Mouse (Mus musculus) adrenal gland, postnatal 10 days (tissue): ENCODE measurements around the gene RPS10-NUDT3. TPM values are rescaled to one million over a fixed set of nuclear protein-coding genes. Genes with fewer than 3 reads are reported as not detected.
A peak's percentile ranks its signal among the peaks of the same experiment; 100 is the strongest.

Source experiments
- DNase-seq: peaks from one replicate; pipeline ENCODE4 v3.0.0; 2021; ENCODE audit warnings: mixed read lengths
- total RNA-seq, 2 experiments: library from RNA; stranded (reverse); gene quantifications; 2 replicates each; pipeline ENCODE4 v1.2.3; 2021

RPS10-NUDT3 gene
- total RNA-seq, 2 experiments from 2014 or later: 1.2 TPM; not detected in 1

GRCm38 (mm10) chr17:27552215-27553201 is 82.5 kb downstream of the RPS10-NUDT3 start:
- no peak for DNase-seq

DNA sequence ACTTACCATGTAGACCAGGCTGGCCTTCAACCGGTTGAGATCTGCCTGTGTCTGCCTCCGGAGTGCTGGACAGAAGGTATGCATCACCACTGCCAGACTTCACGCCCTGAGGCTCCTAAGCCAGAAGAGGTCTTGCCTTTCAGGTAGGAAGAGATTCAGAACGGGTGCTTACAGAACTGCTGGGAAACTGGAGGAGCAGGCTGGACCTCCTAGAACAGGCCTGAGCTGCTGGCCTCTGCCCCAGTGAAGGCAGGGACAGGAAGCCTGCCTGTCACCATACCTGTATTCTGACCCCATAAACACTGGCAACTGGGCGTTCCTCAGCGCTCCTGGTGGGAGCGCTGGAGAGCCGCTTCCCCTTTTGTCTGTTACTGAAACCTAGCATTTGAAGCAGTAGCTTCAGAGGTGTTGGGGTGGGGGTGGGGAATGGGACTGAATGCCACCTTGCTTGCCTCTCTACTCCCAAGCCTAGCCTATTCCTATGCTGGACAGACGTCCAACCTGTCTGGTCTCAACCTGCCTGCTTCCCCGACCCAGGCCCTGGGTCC is 83.6 kb downstream of the RPS10-NUDT3 start:
- DNase-seq: no peak

- peak; percentile 51 for DNase-seq
These were observed 85.8 kb downstream of the RPS10-NUDT3 start for GRCm38 (mm10) chr17:27549234-27549633.

DNA sequence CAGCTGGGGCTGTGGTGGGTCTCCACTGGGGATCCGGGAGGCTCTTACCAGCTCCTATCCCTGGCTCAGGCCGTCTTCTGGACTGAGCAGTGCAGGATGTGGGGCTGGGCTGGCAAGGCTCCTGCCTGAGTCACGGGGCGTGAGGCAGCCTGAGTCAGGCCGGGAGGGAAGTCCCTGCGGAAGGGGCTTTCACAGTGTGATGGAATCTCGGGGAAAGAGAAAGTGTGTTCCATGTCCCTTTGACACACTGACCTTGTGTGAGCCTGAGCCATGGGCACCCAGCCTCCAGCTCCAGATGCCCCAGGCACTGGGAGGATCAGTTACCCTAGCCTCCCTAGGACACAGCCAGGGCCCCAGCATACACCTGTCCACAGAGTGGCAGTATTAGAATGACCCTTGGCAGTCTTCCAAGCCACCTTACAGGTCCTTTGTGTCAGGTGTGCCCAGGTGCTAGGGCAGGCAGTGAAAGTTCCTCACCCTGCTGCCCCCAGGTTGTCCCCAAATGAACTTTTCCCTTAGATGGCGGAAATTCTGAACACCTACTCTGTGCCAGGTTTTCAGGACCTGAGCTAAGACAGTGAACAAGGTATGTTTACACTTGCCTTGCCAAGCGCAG is 87.7 kb downstream of the RPS10-NUDT3 start:
- peak; percentile 84 for DNase-seq

DNA sequence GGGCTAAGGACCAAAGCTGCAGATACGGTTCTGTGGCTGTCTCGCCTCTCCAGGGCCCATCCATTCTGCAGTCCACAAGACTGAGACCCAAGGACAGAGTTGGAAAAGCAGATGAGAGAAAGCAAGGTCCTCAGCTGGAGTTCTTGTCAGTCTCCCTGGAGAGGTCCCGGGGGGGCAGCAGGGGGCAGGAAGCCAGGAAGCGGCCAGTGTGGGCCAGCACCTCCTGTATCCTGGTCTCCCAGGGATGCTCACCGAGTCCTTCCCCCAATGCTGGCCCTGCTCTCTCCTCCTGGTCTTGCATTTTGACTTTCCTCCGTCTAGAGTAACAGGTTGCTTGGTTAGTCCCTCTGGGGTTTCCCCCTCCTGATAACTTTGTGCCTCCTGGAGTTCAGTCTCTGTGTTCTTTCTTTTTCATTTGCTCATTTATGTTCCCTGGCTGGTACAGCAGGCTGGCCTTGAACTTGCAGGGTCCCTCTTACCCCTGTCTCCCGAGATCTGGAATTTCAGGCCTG is 88.4 kb downstream of the RPS10-NUDT3 start:
- DNase-seq: no peak

- no peak for DNase-seq
These were observed 89.0 kb downstream of the RPS10-NUDT3 start for GRCm38 (mm10) chr17:27545991-27546390.

DNA sequence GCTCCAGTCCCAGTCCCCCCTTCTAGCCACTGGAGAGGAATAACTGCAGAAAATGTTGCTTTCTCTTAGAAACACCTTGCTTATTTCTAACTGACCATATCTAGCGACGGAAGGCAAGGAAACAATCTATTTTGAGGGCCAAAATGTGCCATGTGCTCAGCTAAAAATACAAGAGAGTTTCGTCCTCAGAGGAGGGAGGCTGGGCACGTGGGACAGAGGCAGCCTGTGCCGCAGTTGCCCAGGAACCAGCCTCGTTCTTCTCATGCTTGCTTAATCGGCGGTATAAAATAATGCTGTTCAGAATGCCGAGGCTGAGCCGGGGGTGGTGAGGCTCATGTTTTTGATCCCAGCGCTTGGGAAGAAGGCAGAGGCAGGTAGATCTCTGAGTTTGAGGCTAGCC is 90.5 kb downstream of the RPS10-NUDT3 start:
- DNase-seq: no peak

DNA sequence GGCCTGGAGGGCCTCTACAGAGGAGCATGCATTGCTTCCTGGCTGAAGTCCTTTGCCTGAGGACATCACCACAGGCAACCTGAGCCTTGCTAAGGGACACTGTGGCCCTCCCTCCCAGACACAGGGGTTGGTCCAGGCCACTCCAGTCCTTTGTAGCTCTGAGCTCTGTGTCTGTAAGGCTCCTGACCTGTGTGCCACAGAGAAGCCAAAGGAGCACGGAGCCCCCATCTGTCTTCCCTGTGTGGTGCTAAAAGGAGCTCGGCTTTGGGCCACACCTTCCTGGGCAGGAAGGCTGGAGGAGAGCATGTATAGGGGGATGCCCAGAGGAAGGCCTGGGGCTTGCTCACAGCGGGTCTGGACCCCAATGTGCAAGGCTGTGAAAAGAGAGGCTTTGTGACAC is 93.0 kb downstream of the RPS10-NUDT3 start:
- DNase-seq: no peak

GRCm38 (mm10) chr17:27541261-27541660 is 93.8 kb downstream of the RPS10-NUDT3 start:
- no peak for DNase-seq

DNA sequence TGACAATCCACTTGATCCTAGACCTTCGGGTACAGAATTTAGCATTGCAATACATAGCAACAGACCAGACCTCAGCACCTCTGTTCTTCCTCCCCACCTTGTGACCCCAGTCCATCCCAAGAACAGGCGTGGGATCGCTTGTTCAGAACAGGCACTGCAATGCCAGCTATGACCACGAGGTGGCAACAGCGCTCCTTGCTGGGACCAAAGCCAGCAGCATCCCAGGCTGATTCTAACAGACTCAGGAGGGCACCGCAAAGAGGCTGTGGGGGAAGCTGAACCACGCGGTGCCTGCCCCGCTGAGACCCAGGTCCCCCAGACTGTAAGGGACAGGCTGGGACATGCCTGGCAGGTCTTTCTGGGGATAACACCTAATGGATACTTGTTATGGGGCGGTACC is 100.3 kb downstream of the RPS10-NUDT3 start:
- DNase-seq: peak; percentile 94

GRCm38 (mm10) chr17:27533354-27533753 is 101.7 kb downstream of the RPS10-NUDT3 start:
- no peak for DNase-seq

GRCm38 (mm10) chr17:27532095-27532494 is 102.9 kb downstream of the RPS10-NUDT3 start:
- DNase-seq: no peak

Other genes with a start within 250 kb of the RPS10-NUDT3 start
- 1 to 10 TPM; 1.9 to 3.5 TPM for gene Grm4, start 113.8 kb downstream of the RPS10-NUDT3 start, total RNA-seq
- gene Hmga1, start 78.7 kb downstream of the RPS10-NUDT3 start, total RNA-seq: 10 to 100 TPM; 27.0 to 29.5 TPM
- 10 to 100 TPM; 10.8 to 15.5 TPM for gene AI413582, start 69.5 kb downstream of the RPS10-NUDT3 start, total RNA-seq
- gene Nudt3, start 11.7 kb downstream of the RPS10-NUDT3 start, total RNA-seq: 100 to 1,000 TPM; 166 to 171 TPM
- 1,000 to 10,000 TPM in 1 of 2 experiments, 100 to 1,000 TPM in 1; 973 to 1,027 TPM for gene Rps10, start 1.4 kb upstream of the RPS10-NUDT3 start, total RNA-seq
- gene Pacsin1, start 20.3 kb upstream of the RPS10-NUDT3 start, total RNA-seq: 1 to 10 TPM; 3.2 to 4.6 TPM
- not detected for gene Spdef, start 93.7 kb upstream of the RPS10-NUDT3 start, total RNA-seq
- gene D17Wsu92e, start 185.4 kb upstream of the RPS10-NUDT3 start, total RNA-seq: 100 to 1,000 TPM; 132 to 137 TPM
- gene Snrpc, start 202.9 kb upstream of the RPS10-NUDT3 start, total RNA-seq: 100 to 1,000 TPM in 1 of 2 experiments, 10 to 100 TPM in 1; 94.8 to 102 TPM
- 10 to 100 TPM; 24.5 to 24.7 TPM for gene Uhrf1bp1, start 221.2 kb upstream of the RPS10-NUDT3 start, total RNA-seq